Comparison of ENCODE assay signal across 1 mouse cellular context in the genomic region with DNA sequence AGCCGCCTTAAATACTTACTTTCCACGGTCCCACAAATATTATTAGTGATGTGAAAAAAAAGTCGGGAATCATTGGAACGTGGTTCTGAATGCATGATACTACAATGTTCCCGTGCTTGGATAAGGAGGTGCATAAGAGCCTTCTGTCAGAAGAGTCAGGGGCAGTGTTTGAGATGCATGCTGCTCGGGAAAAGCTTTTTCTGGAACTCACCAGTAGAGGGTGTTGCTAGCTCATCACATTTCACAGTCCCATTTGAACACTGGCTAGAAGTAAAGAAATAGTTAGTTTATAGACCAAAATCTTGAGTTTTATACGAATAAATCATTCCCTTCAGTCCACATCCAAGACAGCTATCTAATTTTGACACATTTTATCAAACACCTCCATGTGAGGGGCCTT.
A peak's percentile ranks its signal among the peaks of the same experiment; 100 is the strongest.
TF ChIP-seq lines count a peak whose summit lies in the region.

No protein-coding gene starts in this region.

TF ChIP-seq in CH12.LX, 34 proteins besides CTCF, POLR2A, EP300 and RAD21 (continued from another document):
- no peak for TF ChIP-seq PAX5 (IDR thresholded peaks at IDR 0.05; ENCODE audit: low read length)
- TF ChIP-seq GABPA (IDR thresholded peaks at IDR 0.05; ENCODE audit: insufficient replicate concordance, low read depth, low read length), result no peak
- TF ChIP-seq TCF12 (IDR thresholded peaks at IDR 0.05; ENCODE audit: low read depth, low read length), result no peak
- peak; percentile 14; the same call in 1 of the 2 replicates for TF ChIP-seq ZC3H11A (IDR thresholded peaks at IDR 0.05; ENCODE audit: low read depth, low read length)
- TF ChIP-seq ZMIZ1 (IDR thresholded peaks at IDR 0.05; ENCODE audit: low read depth, low read length), result no peak
- TF ChIP-seq HCFC1 (IDR thresholded peaks at IDR 0.05; ENCODE audit: low read depth, low read length), result no peak
- TF ChIP-seq ETS1 (conservative IDR thresholded peaks at IDR 0.05; ENCODE audit: low read depth, low read length), result no peak
- TF ChIP-seq MAFK (IDR thresholded peaks at IDR 0.05; ENCODE audit: insufficient replicate concordance, low read length), result peak; percentile 82
- no peak for TF ChIP-seq RCOR1 (conservative IDR thresholded peaks at IDR 0.05; ENCODE audit: low read depth, low read length)
- TF ChIP-seq KAT2A (IDR thresholded peaks at IDR 0.05; ENCODE audit: insufficient replicate concordance, low read length), result no peak
- TF ChIP-seq E2F4 (IDR thresholded peaks at IDR 0.05; ENCODE audit: insufficient replicate concordance, low read depth, low read length), result no peak
- no peak for TF ChIP-seq MAX (IDR thresholded peaks at IDR 0.05; ENCODE audit: low read length)
- no peak for TF ChIP-seq NRF1 (IDR thresholded peaks at IDR 0.05; ENCODE audit: low read depth, low read length)
- no peak for TF ChIP-seq UBTF (IDR thresholded peaks at IDR 0.05; ENCODE audit: low read depth, low read length)
- no peak for TF ChIP-seq CHD2 (IDR thresholded peaks at IDR 0.05; ENCODE audit: low read length)
- no peak for TF ChIP-seq CHD1 (IDR thresholded peaks at IDR 0.05; ENCODE audit: low read depth, low read length)
- TF ChIP-seq SMC3 (IDR thresholded peaks at IDR 0.05; ENCODE audit: low read depth, low read length), result peak; percentile 69
- no peak for TF ChIP-seq ELF1 (IDR thresholded peaks at IDR 0.05; ENCODE audit: low read depth, low read length)
- TF ChIP-seq POLR2AphosphoS2 (IDR thresholded peaks at IDR 0.05; ENCODE audit: low read depth, low read length), result no peak
- TF ChIP-seq ZNF384 (IDR thresholded peaks at IDR 0.05; ENCODE audit: low read depth, low read length), result no peak
- TF ChIP-seq TBP (conservative IDR thresholded peaks at IDR 0.05; ENCODE audit: low read depth, low read length), result no peak
- TF ChIP-seq BHLHE40 (IDR thresholded peaks at IDR 0.05; ENCODE audit: low read depth, low read length), result no peak
- TF ChIP-seq MEF2A (IDR thresholded peaks at IDR 0.05; ENCODE audit: borderline replicate concordance, low read depth, low read length), result no peak
- no peak for TF ChIP-seq MYC (IDR thresholded peaks at IDR 0.05; ENCODE audit: low read depth, low read length)
- no peak for TF ChIP-seq MXI1 (IDR thresholded peaks at IDR 0.05; ENCODE audit: low read depth, low read length)
